Mouse (Mus musculus): ENCODE measurements at regions not wholly inside any gene's neighbourhood (a gene's known extent, or its start where the extent isn't known, plus 50 kb on each side); places are given as distances from the start of the nearest gene placed in this dataset.

DNA sequence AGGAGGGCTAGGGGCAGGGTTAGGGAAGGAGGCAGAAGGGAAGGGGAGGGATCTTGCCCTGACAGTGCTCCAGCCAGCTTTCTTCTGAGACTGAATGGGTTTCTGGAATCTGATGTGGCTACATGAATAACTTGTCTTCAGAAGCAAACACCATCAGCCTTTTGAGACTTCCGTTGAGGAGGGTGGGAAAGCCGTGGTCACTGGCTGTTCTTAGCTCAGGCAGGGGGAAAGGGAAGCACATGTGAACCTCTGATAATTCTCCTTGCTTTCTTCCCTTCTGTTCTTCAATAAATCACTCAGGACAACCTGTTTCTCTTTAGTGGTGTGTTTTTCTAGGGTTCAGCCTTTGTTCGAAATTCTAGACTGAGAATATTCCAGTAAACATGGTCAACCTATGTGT is 148.9 kb downstream of the Bcl11a start:
- H3K4me3 ChIP-seq (ENCODE audit: low read length), result no peak overlapping the region
- 40% methylated on average over 3 of the region's 3 CpGs for WGBS
- H3K36me3 ChIP-seq (ENCODE audit: control insufficient read depth, insufficient read depth), result no peaks in the 10 kb centered on the region
- H3K27me3 ChIP-seq (ENCODE audit: control insufficient read depth, insufficient read depth, low read length), result no peaks in the 10 kb centered on the region
- H3K9ac ChIP-seq (ENCODE audit: low read length), result no peak overlapping the region
- H3K4me1 ChIP-seq (ENCODE audit: control insufficient read depth, insufficient read depth, low read length), result no peaks in the 10 kb centered on the region
- no peak overlapping the region for H3K27ac ChIP-seq (ENCODE audit: low read length)
- H3K9me3 ChIP-seq (replicated peaks; ENCODE audit: control insufficient read depth, low read length), result no peaks in the 10 kb centered on the region
- no peak overlapping the region for H3K4me2 ChIP-seq (ENCODE audit: low read depth, low read length)
- no peak for ATAC-seq (replicated peaks; ENCODE audit: extremely low read depth, insufficient read depth, low FRiP score)

DNA sequence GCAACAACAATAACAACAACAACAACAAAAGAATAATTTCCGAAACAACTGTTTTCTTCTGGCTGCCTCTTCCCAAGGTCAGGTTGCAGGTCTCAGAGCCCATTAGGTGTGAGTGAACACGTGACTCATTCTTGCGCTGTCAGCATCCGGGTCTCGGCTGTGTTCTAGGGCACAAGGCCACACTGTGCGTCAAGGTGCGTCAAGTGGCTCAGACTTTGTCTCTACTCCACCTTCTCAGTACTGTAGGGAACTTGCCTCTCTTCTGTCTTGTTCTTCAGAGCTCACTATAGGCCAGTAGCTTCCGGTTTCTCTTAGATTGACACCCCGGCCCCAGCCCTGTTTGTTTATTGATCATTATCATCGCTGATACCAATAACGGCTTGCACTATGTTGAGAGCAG is 155.5 kb downstream of the Bcl11a start:
- H3K36me3 ChIP-seq (ENCODE audit: control insufficient read depth, insufficient read depth), result no peaks in the 10 kb centered on the region
- 66% methylated on average over 11 of the region's 11 CpGs for WGBS
- no peak for ATAC-seq (replicated peaks; ENCODE audit: extremely low read depth, insufficient read depth, low FRiP score)
- H3K9me3 ChIP-seq (replicated peaks; ENCODE audit: control insufficient read depth, low read length), result no peaks in the 10 kb centered on the region
- peaks cover 10% of the 10 kb centered on the region for H3K4me1 ChIP-seq (ENCODE audit: control insufficient read depth, insufficient read depth, low read length)
- H3K4me3 ChIP-seq (ENCODE audit: low read length), result no peak overlapping the region
- H3K4me2 ChIP-seq (ENCODE audit: low read depth, low read length), result no peak overlapping the region
- H3K9ac ChIP-seq (ENCODE audit: low read length), result no peak overlapping the region
- no peaks in the 10 kb centered on the region for H3K27me3 ChIP-seq (ENCODE audit: control insufficient read depth, insufficient read depth, low read length)
- no peak overlapping the region for H3K27ac ChIP-seq (ENCODE audit: low read length)

DNA sequence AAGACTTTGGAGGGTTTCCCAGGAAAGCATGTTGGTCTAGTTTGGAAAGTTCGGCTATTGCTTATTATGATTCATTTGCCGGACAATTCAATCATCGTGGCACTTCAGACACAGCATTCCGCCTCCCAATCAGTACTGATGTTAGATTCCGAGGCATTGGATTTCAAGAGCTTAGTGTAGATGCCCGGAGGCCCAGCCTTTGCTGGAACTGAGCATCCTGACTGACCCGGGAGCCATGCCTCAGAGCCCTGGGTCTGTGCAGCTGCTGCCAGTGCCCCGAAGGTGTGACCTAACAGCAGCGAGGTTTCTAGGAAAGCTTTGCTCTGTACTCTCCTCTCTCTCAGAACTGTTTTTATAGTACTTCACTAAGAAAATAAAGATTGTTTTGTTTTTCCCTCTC is 156.0 kb downstream of the Bcl11a start:
- H3K4me2 ChIP-seq (ENCODE audit: low read depth, low read length), result no peak overlapping the region
- H3K9ac ChIP-seq (ENCODE audit: low read length), result no peak overlapping the region
- H3K27ac ChIP-seq (ENCODE audit: low read length), result no peak overlapping the region
- H3K27me3 ChIP-seq (ENCODE audit: control insufficient read depth, insufficient read depth, low read length), result no peaks in the 10 kb centered on the region
- no peaks in the 10 kb centered on the region for H3K36me3 ChIP-seq (ENCODE audit: control insufficient read depth, insufficient read depth)
- no peak overlapping the region for H3K4me3 ChIP-seq (ENCODE audit: low read length)
- peaks cover 10% of the 10 kb centered on the region for H3K4me1 ChIP-seq (ENCODE audit: control insufficient read depth, insufficient read depth, low read length)
- H3K9me3 ChIP-seq (replicated peaks; ENCODE audit: control insufficient read depth, low read length), result no peaks in the 10 kb centered on the region
- no peak for ATAC-seq (replicated peaks; ENCODE audit: extremely low read depth, insufficient read depth, low FRiP score)
- 34% methylated on average over 9 of the region's 9 CpGs for WGBS

DNA sequence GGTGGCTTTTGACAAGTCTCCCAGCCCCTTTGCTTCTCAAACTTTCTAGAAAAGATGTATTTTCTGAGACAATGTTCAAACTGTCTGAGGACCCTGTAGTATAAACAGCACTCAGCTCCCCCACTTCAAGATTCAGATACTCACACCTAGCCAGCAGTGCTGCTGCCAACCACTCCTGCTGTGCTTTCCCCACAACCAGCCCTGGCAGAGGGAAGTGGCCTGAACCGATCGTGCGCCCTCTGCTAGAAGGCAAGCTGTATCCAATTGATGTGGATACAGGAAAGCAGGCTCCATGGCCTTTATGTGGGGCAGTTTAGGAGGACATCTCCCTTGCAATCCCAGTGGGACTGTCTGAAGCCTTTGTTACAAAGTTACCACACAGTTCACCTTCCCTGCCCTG is 156.6 kb downstream of the Bcl11a start:
- peaks cover 16% of the 10 kb centered on the region for H3K4me1 ChIP-seq (ENCODE audit: control insufficient read depth, insufficient read depth, low read length)
- H3K27me3 ChIP-seq (ENCODE audit: control insufficient read depth, insufficient read depth, low read length), result no peaks in the 10 kb centered on the region
- no peak overlapping the region for H3K4me3 ChIP-seq (ENCODE audit: low read length)
- H3K9me3 ChIP-seq (replicated peaks; ENCODE audit: control insufficient read depth, low read length), result no peaks in the 10 kb centered on the region
- no peak overlapping the region for H3K27ac ChIP-seq (ENCODE audit: low read length)
- no peaks in the 10 kb centered on the region for H3K36me3 ChIP-seq (ENCODE audit: control insufficient read depth, insufficient read depth)
- WGBS, result 56% methylated on average over 3 of the region's 3 CpGs
- no peak overlapping the region for H3K9ac ChIP-seq (ENCODE audit: low read length)
- ATAC-seq (replicated peaks; ENCODE audit: extremely low read depth, insufficient read depth, low FRiP score), result no peak
- H3K4me2 ChIP-seq (ENCODE audit: low read depth, low read length), result no peak overlapping the region

DNA sequence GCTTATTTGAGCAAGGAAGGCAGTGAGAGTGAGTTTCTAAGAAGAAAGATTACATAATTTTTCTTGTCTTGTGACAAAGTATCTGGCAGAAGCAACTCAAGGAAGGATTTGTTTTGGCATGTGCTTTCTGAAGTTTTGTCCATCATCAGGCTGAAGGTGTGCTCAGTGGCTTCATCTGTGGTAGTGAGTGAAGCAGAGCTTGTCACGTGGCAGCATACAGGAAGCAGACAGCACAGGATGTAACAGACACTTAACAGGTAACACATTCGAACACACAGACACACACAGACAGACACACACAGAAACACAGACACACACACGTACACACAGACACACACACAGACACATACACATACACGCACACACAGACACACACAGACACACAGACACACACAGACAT is 157.5 kb downstream of the Bcl11a start:
- Histone ChIP-seq H3K4me2 (ENCODE audit: low read depth, low read length) (no peak overlapping the region), H3K9me3 (replicated peaks; ENCODE audit: control insufficient read depth, low read length) (no peaks in the 10 kb centered on the region), H3K27me3 (ENCODE audit: control insufficient read depth, insufficient read depth, low read length) (no peaks in the 10 kb centered on the region), H3K36me3 (ENCODE audit: control insufficient read depth, insufficient read depth) (no peaks in the 10 kb centered on the region), H3K4me1 (ENCODE audit: control insufficient read depth, insufficient read depth, low read length) (peaks cover 21% of the 10 kb centered on the region), H3K27ac (ENCODE audit: low read length) (no peak overlapping the region), H3K9ac (ENCODE audit: low read length) (no peak overlapping the region), H3K4me3 (ENCODE audit: low read length) (no peak overlapping the region)
- 71% methylated on average over 4 of the region's 4 CpGs for WGBS
- no peak for ATAC-seq (replicated peaks; ENCODE audit: extremely low read depth, insufficient read depth, low FRiP score)

DNA sequence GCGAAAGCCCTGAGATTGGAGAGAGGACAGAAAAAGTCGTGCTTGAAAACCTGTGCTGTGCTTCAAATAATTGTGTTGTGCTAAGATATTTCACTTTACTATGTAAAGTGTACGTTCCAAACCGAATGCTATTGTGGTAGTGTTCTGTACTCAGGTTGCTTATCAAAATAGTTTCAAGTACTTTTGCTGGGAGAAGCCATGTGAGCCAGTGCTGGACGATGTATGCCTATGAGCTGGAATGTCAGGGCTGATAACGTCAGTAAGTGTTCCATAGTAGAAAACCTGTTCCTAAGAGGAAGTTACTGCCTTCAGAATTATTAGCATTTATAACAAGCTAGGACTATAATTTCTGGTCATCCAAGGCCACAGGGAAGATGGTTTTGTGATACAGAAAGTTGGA is 161.8 kb downstream of the Bcl11a start:
- Histone ChIP-seq H3K4me2 (ENCODE audit: low read depth, low read length) (no peak overlapping the region), H3K9me3 (replicated peaks; ENCODE audit: control insufficient read depth, low read length) (no peaks in the 10 kb centered on the region), H3K4me3 (ENCODE audit: low read length) (no peak overlapping the region), H3K36me3 (ENCODE audit: control insufficient read depth, insufficient read depth) (no peaks in the 10 kb centered on the region), H3K4me1 (ENCODE audit: control insufficient read depth, insufficient read depth, low read length) (peaks cover 21% of the 10 kb centered on the region), H3K9ac (ENCODE audit: low read length) (no peak overlapping the region), H3K27ac (ENCODE audit: low read length) (peak overlapping the region; percentile 89), H3K27me3 (ENCODE audit: control insufficient read depth, insufficient read depth, low read length) (no peaks in the 10 kb centered on the region)
- peak; percentile 85 for ATAC-seq (replicated peaks; ENCODE audit: extremely low read depth, insufficient read depth, low FRiP score)
- WGBS, result 35% methylated on average over 6 of the region's 6 CpGs

DNA sequence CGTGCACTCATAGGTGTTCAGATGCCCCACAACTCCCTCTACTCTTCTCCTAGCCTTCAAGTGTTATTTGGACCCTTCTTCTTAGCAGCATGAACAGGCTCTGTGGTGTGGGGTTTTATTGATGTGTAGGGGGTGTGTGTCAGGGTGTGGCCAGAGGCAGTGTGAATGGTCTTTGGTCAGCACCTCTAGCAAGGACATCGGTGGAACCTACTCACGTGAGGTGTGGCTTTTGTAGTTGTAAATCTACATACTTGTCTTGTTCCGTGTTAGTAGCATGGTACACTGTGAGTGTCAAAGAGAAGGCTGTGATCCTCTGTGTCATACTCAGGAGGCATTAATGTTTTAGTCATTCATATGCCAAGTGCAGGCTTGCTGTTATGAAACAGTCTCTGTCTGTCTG is 164.2 kb downstream of the Bcl11a start:
- Histone ChIP-seq H3K9ac (ENCODE audit: low read length) (no peak overlapping the region), H3K4me3 (ENCODE audit: low read length) (no peak overlapping the region), H3K27ac (ENCODE audit: low read length) (no peak overlapping the region), H3K4me1 (ENCODE audit: control insufficient read depth, insufficient read depth, low read length) (peaks cover 22% of the 10 kb centered on the region), H3K4me2 (ENCODE audit: low read depth, low read length) (no peak overlapping the region), H3K27me3 (ENCODE audit: control insufficient read depth, insufficient read depth, low read length) (no peaks in the 10 kb centered on the region), H3K9me3 (replicated peaks; ENCODE audit: control insufficient read depth, low read length) (no peaks in the 10 kb centered on the region), H3K36me3 (ENCODE audit: control insufficient read depth, insufficient read depth) (no peaks in the 10 kb centered on the region)
- 79% methylated on average over 4 of the region's 4 CpGs for WGBS
- ATAC-seq (replicated peaks; ENCODE audit: extremely low read depth, insufficient read depth, low FRiP score), result no peak

DNA sequence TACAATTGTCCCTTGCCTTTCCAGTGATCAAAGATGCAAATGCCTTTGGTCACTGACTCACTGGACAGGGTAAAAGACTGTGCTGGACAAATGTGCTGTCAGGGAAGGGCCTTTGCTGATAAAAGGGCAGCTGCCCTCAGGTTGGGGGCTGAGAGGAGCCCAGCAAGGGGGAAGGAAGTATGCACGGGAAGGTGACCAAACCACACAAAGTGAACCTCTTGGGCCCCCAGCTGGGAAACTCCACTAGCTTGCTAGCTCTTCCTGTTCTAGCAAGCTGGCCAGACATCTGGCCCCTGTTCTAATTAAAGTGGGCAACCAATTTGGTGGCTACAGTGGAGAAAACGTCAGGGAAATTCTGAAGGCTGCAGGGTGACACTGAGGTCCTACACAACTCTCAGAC is 165.0 kb downstream of the Bcl11a start:
- 8% methylated on average over 2 of the region's 2 CpGs for WGBS
- Histone ChIP-seq H3K27me3 (ENCODE audit: control insufficient read depth, insufficient read depth, low read length) (no peaks in the 10 kb centered on the region), H3K27ac (ENCODE audit: low read length) (no peak overlapping the region), H3K4me2 (ENCODE audit: low read depth, low read length) (no peak overlapping the region), H3K4me3 (ENCODE audit: low read length) (no peak overlapping the region), H3K9me3 (replicated peaks; ENCODE audit: control insufficient read depth, low read length) (no peaks in the 10 kb centered on the region), H3K36me3 (ENCODE audit: control insufficient read depth, insufficient read depth) (no peaks in the 10 kb centered on the region), H3K4me1 (ENCODE audit: control insufficient read depth, insufficient read depth, low read length) (peaks cover 18% of the 10 kb centered on the region), H3K9ac (ENCODE audit: low read length) (no peak overlapping the region)
- ATAC-seq (replicated peaks; ENCODE audit: extremely low read depth, insufficient read depth, low FRiP score), result no peak

DNA sequence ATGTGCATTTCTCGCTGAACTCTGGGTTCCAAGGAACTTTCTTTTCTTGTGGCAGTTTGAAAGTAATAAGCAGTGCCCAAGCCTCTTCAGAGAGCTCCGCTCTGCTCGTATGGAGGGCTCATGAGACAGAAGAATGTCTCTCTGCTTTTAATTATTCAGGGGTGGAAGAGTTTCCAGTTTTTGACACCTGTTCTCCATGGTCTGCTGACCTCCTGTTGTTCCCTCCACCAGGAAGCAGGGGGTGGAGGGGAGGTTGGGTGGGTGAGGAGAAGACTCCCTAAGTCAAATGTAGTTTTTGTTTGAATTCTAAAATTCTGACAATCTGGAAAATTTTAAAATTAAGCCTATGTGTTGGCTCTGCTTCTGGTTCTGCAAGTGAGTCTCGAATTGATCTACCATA is 167.5 kb downstream of the Bcl11a start:
- Histone ChIP-seq H3K36me3 (ENCODE audit: control insufficient read depth, insufficient read depth) (no peaks in the 10 kb centered on the region), H3K4me1 (ENCODE audit: control insufficient read depth, insufficient read depth, low read length) (0 out of 2 replicates have a peak, but pooled peaks cover 8% of the 10 kb centered on the region), H3K9me3 (replicated peaks; ENCODE audit: control insufficient read depth, low read length) (no peaks in the 10 kb centered on the region), H3K27me3 (ENCODE audit: control insufficient read depth, insufficient read depth, low read length) (no peaks in the 10 kb centered on the region), H3K4me3 (ENCODE audit: low read length) (no peak overlapping the region), H3K4me2 (ENCODE audit: low read depth, low read length) (no peak overlapping the region), H3K27ac (ENCODE audit: low read length) (no peak overlapping the region), H3K9ac (ENCODE audit: low read length) (no peak overlapping the region)
- ATAC-seq (replicated peaks; ENCODE audit: extremely low read depth, insufficient read depth, low FRiP score), result no peak
- WGBS, result 88% methylated on average over 4 of the region's 4 CpGs

DNA sequence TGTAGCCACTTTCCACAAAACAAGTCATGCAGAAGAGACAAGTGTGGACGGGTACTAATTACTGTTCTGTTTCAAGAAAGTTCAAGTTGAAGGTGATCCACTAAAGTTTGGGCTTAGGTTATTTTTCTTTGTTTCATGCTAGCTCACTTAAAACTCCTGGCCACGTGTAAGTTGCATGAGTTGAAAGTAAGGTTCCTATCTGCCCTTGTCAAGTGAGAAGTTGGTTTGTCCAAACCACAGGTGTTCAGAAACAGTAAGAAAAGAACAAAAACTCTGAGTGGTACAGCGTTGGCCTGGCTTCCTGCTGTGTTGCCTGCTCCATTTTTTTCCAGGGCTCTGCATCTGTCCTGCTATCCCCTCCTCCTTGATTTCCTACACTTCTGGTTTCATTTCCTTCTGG is 168.5 kb downstream of the Bcl11a start:
- H3K4me2 ChIP-seq (ENCODE audit: low read depth, low read length), result no peak overlapping the region
- no peak overlapping the region for H3K9ac ChIP-seq (ENCODE audit: low read length)
- 78% methylated on average over 3 of the region's 3 CpGs for WGBS
- H3K36me3 ChIP-seq (ENCODE audit: control insufficient read depth, insufficient read depth), result no peaks in the 10 kb centered on the region
- no peaks in the 10 kb centered on the region for H3K27me3 ChIP-seq (ENCODE audit: control insufficient read depth, insufficient read depth, low read length)
- no peak for ATAC-seq (replicated peaks; ENCODE audit: extremely low read depth, insufficient read depth, low FRiP score)
- H3K9me3 ChIP-seq (replicated peaks; ENCODE audit: control insufficient read depth, low read length), result no peaks in the 10 kb centered on the region
- 0 out of 2 replicates have a peak, but pooled peaks cover 3% of the 10 kb centered on the region for H3K4me1 ChIP-seq (ENCODE audit: control insufficient read depth, insufficient read depth, low read length)
- H3K4me3 ChIP-seq (ENCODE audit: low read length), result no peak overlapping the region
- no peak overlapping the region for H3K27ac ChIP-seq (ENCODE audit: low read length)

Data from heart, embryonic 16.5 days (tissue).